Mouse (Mus musculus): ENCODE results near the gene Unc13b. TPM values are rescaled to one million over a fixed set of nuclear protein-coding genes. Genes with fewer than 3 reads are reported as not detected.

Unc13b gene
- 21.3 TPM for polyA plus RNA-seq (2014; fragmentation: Illumina TruSeq; extraction: RNeasy Lipid Tissue Mini Kit (QIAGEN cat#74804); ENCODE audit: low read depth, low replicate concordance)

GRCm38 (mm10) chr4:43058753-43059654, at the start of gene Unc13b:
TSS of gene Unc13b (plus strand) at chr4:43058953.

GRCm38 (mm10) chr4:43010161-43011038, 48.4 kb upstream of the Unc13b start, which contains the start of gene Fancg:
TSS of gene Fancg (minus strand) at chr4:43010506.

GRCm38 (mm10) chr4:43025084-43025960, 33.4 kb upstream of the Unc13b start, which contains the start of gene Pigo:
TSS of gene Pigo (minus strand) at chr4:43025819.

GRCm38 (mm10) chr4:43031237-43031995, 27.3 kb upstream of the Unc13b start, which contains the start of gene Stoml2:
TSS of gene Stoml2 (minus strand) at chr4:43031710.

GRCm38 (mm10) chr4:43045659-43046302, 13.0 kb upstream of the Unc13b start, which contains the start of gene Fam214b:
TSS of gene Fam214b (minus strand) at chr4:43046220.

GRCm38 (mm10) chr4:43266623-43267322, 208.0 kb downstream of the Unc13b start, which contains the start of gene Atp8b5:
TSS of gene Atp8b5 (plus strand) at chr4:43267159.

Other genes with a start within 250 kb of the Unc13b start
- gene Fam205a1, start 205.1 kb upstream of the Unc13b start, polyA plus RNA-seq (2014; fragmentation: Illumina TruSeq; extraction: RNeasy Lipid Tissue Mini Kit (QIAGEN cat#74804); ENCODE audit: low read depth, low replicate concordance), result 17.8 TPM
- not detected for gene Gm12394, start 202.2 kb upstream of the Unc13b start, polyA plus RNA-seq (2014; fragmentation: Illumina TruSeq; extraction: RNeasy Lipid Tissue Mini Kit (QIAGEN cat#74804); ENCODE audit: low read depth, low replicate concordance)
- gene Fam205c, start 184.7 kb upstream of the Unc13b start, polyA plus RNA-seq (2014; fragmentation: Illumina TruSeq; extraction: RNeasy Lipid Tissue Mini Kit (QIAGEN cat#74804); ENCODE audit: low read depth, low replicate concordance), result 544 TPM
- 0.36 TPM for gene Phf24, start 142.3 kb upstream of the Unc13b start, polyA plus RNA-seq (2014; fragmentation: Illumina TruSeq; extraction: RNeasy Lipid Tissue Mini Kit (QIAGEN cat#74804); ENCODE audit: low read depth, low replicate concordance)
- gene Dnajb5, start 109.1 kb upstream of the Unc13b start, polyA plus RNA-seq (2014; fragmentation: Illumina TruSeq; extraction: RNeasy Lipid Tissue Mini Kit (QIAGEN cat#74804); ENCODE audit: low read depth, low replicate concordance), result 1.1 TPM
- 48.9 TPM for gene 1700022I11Rik, start 89.3 kb upstream of the Unc13b start, polyA plus RNA-seq (2014; fragmentation: Illumina TruSeq; extraction: RNeasy Lipid Tissue Mini Kit (QIAGEN cat#74804); ENCODE audit: low read depth, low replicate concordance)
- gene Vcp, start 58.4 kb upstream of the Unc13b start, polyA plus RNA-seq (2014; fragmentation: Illumina TruSeq; extraction: RNeasy Lipid Tissue Mini Kit (QIAGEN cat#74804); ENCODE audit: low read depth, low replicate concordance), result 138 TPM
- gene Fancg, start 48.4 kb upstream of the Unc13b start, polyA plus RNA-seq (2014; fragmentation: Illumina TruSeq; extraction: RNeasy Lipid Tissue Mini Kit (QIAGEN cat#74804); ENCODE audit: low read depth, low replicate concordance), result 20.7 TPM
- gene Pigo, start 33.1 kb upstream of the Unc13b start, polyA plus RNA-seq (2014; fragmentation: Illumina TruSeq; extraction: RNeasy Lipid Tissue Mini Kit (QIAGEN cat#74804); ENCODE audit: low read depth, low replicate concordance), result 5.8 TPM
- gene Stoml2, start 27.2 kb upstream of the Unc13b start, polyA plus RNA-seq (2014; fragmentation: Illumina TruSeq; extraction: RNeasy Lipid Tissue Mini Kit (QIAGEN cat#74804); ENCODE audit: low read depth, low replicate concordance), result 6.3 TPM
- gene Fam214b, start 12.7 kb upstream of the Unc13b start, polyA plus RNA-seq (2014; fragmentation: Illumina TruSeq; extraction: RNeasy Lipid Tissue Mini Kit (QIAGEN cat#74804); ENCODE audit: low read depth, low replicate concordance), result 1.3 TPM
- gene Atp8b5, start 208.2 kb downstream of the Unc13b start, polyA plus RNA-seq (2014; fragmentation: Illumina TruSeq; extraction: RNeasy Lipid Tissue Mini Kit (QIAGEN cat#74804); ENCODE audit: low read depth, low replicate concordance), result 38.0 TPM

Data from testis, adult 10 weeks (tissue).